Mouse (Mus musculus) small intestine, adult 2 months (tissue): ENCODE data around the gene Gins1. TPM values are rescaled to one million over a fixed set of nuclear protein-coding genes. Genes with fewer than 3 reads are reported as not detected.

ENCODE experiments used
- H3K27ac ChIP-seq: fragments of 200-500 bp; 2 replicates; pipeline ENCODE4 v1.5.1; 2012; ENCODE audit warnings: low read depth, low read length, control low read depth, inconsistent platforms; ENCODE audit not compliant: insufficient read depth
- H3K27me3 ChIP-seq: fragments of 200-500 bp; 2 replicates; pipeline ENCODE4 v1.6.1; 2012; ENCODE audit warnings: mild to moderate bottlenecking, moderate library complexity, low read length, inconsistent platforms; ENCODE audit not compliant: control insufficient read depth, insufficient read depth
- H3K36me3 ChIP-seq: fragments of 200-500 bp; 2 replicates; pipeline ENCODE4 v1.6.1; 2012; ENCODE audit warnings: mild to moderate bottlenecking, low read length, control low read depth, inconsistent platforms; ENCODE audit not compliant: control insufficient read depth, insufficient read depth
- H3K4me1 ChIP-seq: fragments of 200-500 bp; 2 replicates; pipeline ENCODE4 v1.6.1; 2012; ENCODE audit warnings: low read length, inconsistent platforms, mixed read lengths; ENCODE audit not compliant: control insufficient read depth, insufficient read depth, insufficient read length
- H3K4me3 ChIP-seq: fragments of 200-500 bp; 2 replicates; pipeline ENCODE4 v1.5.1; 2012; ENCODE audit warnings: low read depth, mild to moderate bottlenecking, control low read depth, inconsistent platforms, low read length, moderate library complexity
- CTCF ChIP-seq: fragments of 200-500 bp; IDR thresholded peaks from 2 replicates; pipeline ENCODE4 v1.5.1; 2012; ENCODE audit warnings: low read depth, mild to moderate bottlenecking, control low read depth, inconsistent platforms, low read length, moderate library complexity, mixed read lengths; ENCODE audit not compliant: insufficient replicate concordance, insufficient read length; ENCODE audit errors: extremely low read depth
- POLR2A ChIP-seq: fragments of 200-500 bp; IDR thresholded peaks from 2 replicates; pipeline ENCODE4 v1.6.1; 2012; ENCODE audit warnings: low read depth, mild to moderate bottlenecking, control low read depth, inconsistent platforms, low read length, moderate library complexity
- WGBS: fragments of 180-500 bp; shearing (Covaris S2); methylation state at CpG from one replicate; pipeline ENCODE4 v1.1.7; 2018; 5-methylcytosine and 5-hydroxymethylcytosine counted together
- polyA plus RNA-seq: library from polyadenylated mRNA; depleted of rRNA; stranded (reverse); fragments of >200 nt; gene quantifications from 2 replicates; pipeline ENCODE4 v1.2.3, GENCODE M21; 2012; rRNA removed

The Gins1 gene
- 0.66 and 1.0 TPM in 2 replicates for polyA plus RNA-seq

DNA sequence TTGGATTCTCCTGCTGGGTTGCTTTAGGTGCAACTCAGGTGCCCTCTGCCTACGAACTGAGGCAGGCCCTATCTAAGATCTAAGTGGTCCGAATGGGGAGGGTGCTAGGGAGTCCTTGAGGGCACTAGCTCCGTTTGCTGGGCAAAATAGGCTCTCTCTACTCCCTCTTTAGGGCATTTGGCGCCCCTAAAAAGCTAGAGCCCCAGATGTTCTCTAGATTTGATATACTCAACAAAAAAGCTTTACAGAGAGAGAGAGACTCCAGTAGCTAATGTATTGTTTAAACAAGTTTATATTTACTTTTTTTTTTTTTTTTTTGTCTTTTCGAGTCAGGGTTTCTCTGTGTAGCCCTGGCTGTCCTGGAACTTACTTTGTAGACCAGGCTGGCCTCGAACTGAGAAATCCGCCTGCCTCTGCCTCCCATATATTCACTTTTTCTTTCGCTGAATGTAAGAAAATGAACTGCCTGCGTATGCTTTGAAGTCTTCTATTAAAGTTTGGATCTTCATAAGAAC lies at the start of gene Gins1:
Gene Gins1, plus strand, starts transcription at position 465 of the 515 bp plus-strand sequence.
- Histone ChIP-seq H3K4me3 (peak within 1 kb of the TSS; percentile 91), H3K27ac (peak within 1 kb of the TSS; percentile 85), H3K27me3 (no peaks in the 10 kb centered on the region), H3K4me1 (peaks cover 18% of the 10 kb centered on the region; the same call in 1 of the 2 replicates), H3K36me3 (no peaks in the 10 kb centered on the region)
- WGBS = 32% methylated on average over 9 of the region's 9 CpGs
- TF ChIP-seq CTCF (0 out of 2 replicates have a peak, but pooled peaks have one; percentile 8), POLR2A (no peak)

DNA sequence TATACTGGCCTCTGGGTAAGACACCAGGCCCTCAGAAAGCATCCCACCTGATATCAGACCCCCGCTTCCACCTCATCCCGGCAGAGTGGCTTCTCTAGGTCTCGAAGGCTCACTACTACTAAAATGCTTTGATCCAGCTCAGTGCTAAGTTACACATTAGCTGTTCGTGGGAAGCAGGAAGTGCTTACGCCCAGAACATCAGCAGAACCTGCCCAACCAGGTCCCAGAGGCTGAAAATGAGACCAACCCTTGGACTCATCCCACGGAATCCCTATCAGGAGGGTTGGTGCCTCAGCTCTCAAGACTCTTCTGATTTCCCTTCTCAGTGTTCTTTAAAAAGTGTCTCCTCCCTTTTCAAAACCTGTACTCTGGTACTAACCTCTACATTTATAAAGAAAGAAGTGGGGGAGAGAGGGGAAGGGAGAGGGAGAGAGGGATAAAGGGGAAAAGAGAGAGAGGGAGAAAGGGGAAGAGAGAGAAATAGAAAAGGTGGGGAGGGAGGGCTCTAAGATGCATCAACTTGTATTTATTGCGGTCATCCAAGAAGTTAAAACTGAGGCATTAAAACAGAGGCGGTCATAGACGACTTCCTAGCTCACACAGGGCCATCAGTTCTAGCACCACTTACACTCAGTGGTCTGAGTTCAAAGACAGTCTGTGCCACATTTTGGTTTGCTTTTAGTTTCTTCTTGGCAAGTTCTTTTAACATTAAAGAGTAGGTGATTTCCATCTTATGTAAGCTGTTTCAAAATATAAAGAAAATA lies 46.3 kb upstream of the Gins1 start:
- H3K27me3 ChIP-seq = no peaks in the 10 kb centered on the region
- WGBS = 28% methylated on average over 9 of the region's 9 CpGs
- peak overlapping the region; percentile 54 for H3K27ac ChIP-seq
- peaks cover 9% of the 10 kb centered on the region; the same call in 1 of the 2 replicates for H3K4me1 ChIP-seq
- H3K4me3 ChIP-seq = no peak overlapping the region
- H3K36me3 ChIP-seq = 0 out of 2 replicates have a peak, but pooled peaks cover 2% of the 10 kb centered on the region
- no peak for TF ChIP-seq CTCF
- no peak for TF ChIP-seq POLR2A

DNA sequence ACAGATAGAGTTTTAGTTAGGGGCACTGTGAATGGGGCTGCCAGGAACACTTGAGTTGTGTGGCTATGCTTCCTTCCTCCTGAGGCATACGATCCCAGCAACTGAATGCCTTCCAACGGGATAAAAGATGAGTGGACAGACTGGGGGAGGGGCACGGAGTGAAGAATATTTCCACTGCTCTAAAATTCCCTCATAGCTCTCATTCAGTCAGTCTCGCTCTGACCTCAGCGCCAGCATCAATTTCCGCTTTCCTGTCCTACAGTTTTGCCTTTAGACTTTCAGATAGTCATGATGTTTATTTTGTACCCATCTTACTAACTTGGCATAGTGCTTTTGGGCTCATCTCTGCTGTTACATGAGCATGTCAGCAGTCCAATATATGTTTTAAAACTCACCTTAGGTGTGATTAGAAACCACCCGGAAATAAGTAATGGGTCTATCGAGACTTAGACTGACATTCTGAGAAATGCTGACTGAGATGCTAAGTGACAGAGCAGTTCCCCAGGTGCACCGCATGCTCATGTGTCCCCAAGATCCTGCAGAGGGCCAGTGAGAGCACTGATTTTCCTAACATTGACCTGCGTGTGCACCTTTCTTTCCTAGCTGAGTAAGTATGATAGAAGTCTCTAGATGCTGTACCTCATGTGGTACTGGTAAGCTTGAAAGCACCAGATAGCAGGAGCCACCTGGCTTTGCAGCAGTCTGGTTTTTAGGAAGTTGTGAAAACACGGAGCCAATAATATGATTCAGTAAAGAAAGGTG lies 45.3 kb upstream of the Gins1 start:
- no peak overlapping the region for H3K4me3 ChIP-seq
- H3K27ac ChIP-seq = no peak overlapping the region
- no peak for TF ChIP-seq CTCF
- TF ChIP-seq POLR2A = no peak
- H3K27me3 ChIP-seq = no peaks in the 10 kb centered on the region
- H3K4me1 ChIP-seq = peaks cover 5% of the 10 kb centered on the region; the same call in 1 of the 2 replicates
- WGBS = 75% methylated on average over 11 of the region's 11 CpGs
- H3K36me3 ChIP-seq = 0 out of 2 replicates have a peak, but pooled peaks cover 2% of the 10 kb centered on the region

DNA sequence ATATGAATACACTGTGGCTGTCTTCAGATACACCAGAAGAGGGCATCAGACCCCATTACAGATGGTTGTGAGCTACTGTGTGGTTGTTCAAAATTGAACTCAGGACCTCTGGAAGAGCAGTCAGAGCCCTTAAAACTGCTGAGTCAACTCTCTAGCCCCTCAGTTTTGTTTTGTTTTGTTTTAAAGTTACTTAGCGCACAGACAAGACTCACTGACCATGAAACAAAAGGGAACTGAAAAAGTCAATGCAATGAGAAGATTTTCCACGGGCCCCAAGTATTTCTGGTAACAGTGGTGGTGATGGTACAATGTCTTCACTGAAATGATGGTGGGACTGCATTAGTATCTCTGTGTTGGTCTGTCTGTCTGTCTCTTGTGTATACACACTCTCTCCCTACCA lies 44.1 kb upstream of the Gins1 start:
- H3K4me1 ChIP-seq = peaks cover under 1% of the 10 kb centered on the region; the same call in 1 of the 2 replicates
- TF ChIP-seq POLR2A (no peak), CTCF (no peak)
- no peak overlapping the region for H3K4me3 ChIP-seq
- H3K27ac ChIP-seq = no peak overlapping the region
- 0 out of 2 replicates have a peak, but pooled peaks cover 2% of the 10 kb centered on the region for H3K36me3 ChIP-seq
- WGBS = 84% methylated on average over 2 of the region's 2 CpGs
- H3K27me3 ChIP-seq = no peaks in the 10 kb centered on the region

DNA sequence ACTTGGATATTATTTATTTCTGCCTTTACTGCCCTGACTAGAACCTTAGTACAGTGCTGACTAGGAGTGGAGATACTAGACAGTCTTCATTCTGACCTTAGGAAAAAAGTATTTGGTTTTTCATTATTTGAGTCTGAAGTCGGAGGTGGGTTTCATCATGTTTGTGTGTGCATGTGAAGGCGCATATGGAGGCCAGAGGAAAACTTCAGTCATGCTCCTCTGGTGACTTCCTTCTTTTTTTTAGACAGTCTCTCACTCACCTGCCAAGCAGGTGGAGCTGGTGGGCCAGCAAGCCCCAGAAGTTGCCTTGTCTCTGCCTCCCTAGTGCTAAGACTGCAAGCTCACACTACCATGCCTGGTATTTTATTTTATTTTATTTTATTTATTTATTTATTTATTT lies 38.2 kb upstream of the Gins1 start:
- 96% methylated on average over 2 of the region's 2 CpGs for WGBS
- no peak overlapping the region for H3K27ac ChIP-seq
- H3K27me3 ChIP-seq = no peaks in the 10 kb centered on the region
- H3K4me1 ChIP-seq = no peaks in the 10 kb centered on the region
- no peak for TF ChIP-seq CTCF
- no peak for TF ChIP-seq POLR2A
- no peak overlapping the region for H3K4me3 ChIP-seq
- H3K36me3 ChIP-seq = no peaks in the 10 kb centered on the region

- no peaks in the 10 kb centered on the region for H3K36me3 ChIP-seq
- no peaks in the 10 kb centered on the region for H3K27me3 ChIP-seq
- H3K27ac ChIP-seq = no peak overlapping the region
- 87% methylated on average over 1 of the region's 1 CpGs for WGBS
- H3K4me1 ChIP-seq = no peaks in the 10 kb centered on the region
- H3K4me3 ChIP-seq = no peak overlapping the region
- TF ChIP-seq POLR2A (no peak), CTCF (no peak)
Observed at GRCm38 (mm10) chr2:150869446-150869845, 35.8 kb upstream of the Gins1 start.

GRCm38 (mm10) chr2:150874508-150874907 lies 30.7 kb upstream of the Gins1 start:
- WGBS = 89% methylated on average over 1 of the region's 1 CpGs
- H3K27me3 ChIP-seq = no peaks in the 10 kb centered on the region
- no peak overlapping the region for H3K27ac ChIP-seq
- no peaks in the 10 kb centered on the region; the same call in 1 of the 2 replicates for H3K4me1 ChIP-seq
- H3K4me3 ChIP-seq = no peak overlapping the region
- TF ChIP-seq CTCF = no peak
- TF ChIP-seq POLR2A = no peak
- H3K36me3 ChIP-seq = peaks cover 2% of the 10 kb centered on the region; the same call in 1 of the 2 replicates
